Mouse (Mus musculus): ENCODE measurements around the gene Cwc27. TPM values are rescaled to one million over a fixed set of nuclear protein-coding genes. Genes with fewer than 3 reads are reported as not detected.

Gene Cwc27
- polyA plus RNA-seq, 1 experiment = 2.8 TPM

GRCm38 (mm10) chr13:104620423-104620822, 196.5 kb downstream of the Cwc27 start:
- H3K4me1 ChIP-seq (replicated peaks; ENCODE audit: control insufficient read depth, insufficient read depth, low read length) = peaks cover 12% of the 10 kb centered on the region
- DNase-seq = no peak
- TF ChIP-seq CTCF (IDR thresholded peaks at IDR 0.05; ENCODE audit: borderline replicate concordance, control insufficient read depth, extremely low read depth, insufficient read depth, low read length, poor library complexity) (no peak), POLR2A (IDR thresholded peaks at IDR 0.05; ENCODE audit: control insufficient read depth, extremely low read depth, insufficient read depth, low read length, poor library complexity) (no peak)
- 70% methylated on average over 2 of the region's 2 CpGs for WGBS
- no peaks in the 10 kb centered on the region for H3K27me3 ChIP-seq (ENCODE audit: control insufficient read depth, insufficient read depth, low read length)
- no peak overlapping the region for H3K27ac ChIP-seq (ENCODE audit: control insufficient read depth, insufficient read depth, low read length)
- H3K36me3 ChIP-seq (ENCODE audit: control insufficient read depth, insufficient read depth, low read length) = no peaks in the 10 kb centered on the region
- H3K4me3 ChIP-seq (ENCODE audit: control insufficient read depth, insufficient read depth, low read length) = no peak overlapping the region

- H3K4me1 ChIP-seq (replicated peaks; ENCODE audit: control insufficient read depth, insufficient read depth, low read length) = peaks cover 12% of the 10 kb centered on the region
- no peaks in the 10 kb centered on the region for H3K36me3 ChIP-seq (ENCODE audit: control insufficient read depth, insufficient read depth, low read length)
- no peaks in the 10 kb centered on the region for H3K27me3 ChIP-seq (ENCODE audit: control insufficient read depth, insufficient read depth, low read length)
- no peak for DNase-seq
- no peak overlapping the region for H3K4me3 ChIP-seq (ENCODE audit: control insufficient read depth, insufficient read depth, low read length)
- no peak for TF ChIP-seq POLR2A (IDR thresholded peaks at IDR 0.05; ENCODE audit: control insufficient read depth, extremely low read depth, insufficient read depth, low read length, poor library complexity)
- TF ChIP-seq CTCF (IDR thresholded peaks at IDR 0.05; ENCODE audit: borderline replicate concordance, control insufficient read depth, extremely low read depth, insufficient read depth, low read length, poor library complexity) = no peak
- no peak overlapping the region for H3K27ac ChIP-seq (ENCODE audit: control insufficient read depth, insufficient read depth, low read length)
- 90% methylated on average over 7 of the region's 7 CpGs for WGBS
Measured at GRCm38 (mm10) chr13:104619503-104620288, 197.2 kb downstream of the Cwc27 start.

- Histone ChIP-seq H3K4me1 (replicated peaks; ENCODE audit: control insufficient read depth, insufficient read depth, low read length) (peaks cover 5% of the 10 kb centered on the region), H3K36me3 (ENCODE audit: control insufficient read depth, insufficient read depth, low read length) (no peaks in the 10 kb centered on the region), H3K27ac (ENCODE audit: control insufficient read depth, insufficient read depth, low read length) (no peak overlapping the region), H3K4me3 (ENCODE audit: control insufficient read depth, insufficient read depth, low read length) (no peak overlapping the region), H3K27me3 (ENCODE audit: control insufficient read depth, insufficient read depth, low read length) (no peaks in the 10 kb centered on the region)
- TF ChIP-seq CTCF (IDR thresholded peaks at IDR 0.05; ENCODE audit: borderline replicate concordance, control insufficient read depth, extremely low read depth, insufficient read depth, low read length, poor library complexity) (no peak), POLR2A (IDR thresholded peaks at IDR 0.05; ENCODE audit: control insufficient read depth, extremely low read depth, insufficient read depth, low read length, poor library complexity) (no peak)
- no peak for DNase-seq
- 67% methylated on average over 4 of the region's 4 CpGs for WGBS
Measured at GRCm38 (mm10) chr13:104617201-104617600, 199.7 kb downstream of the Cwc27 start.

GRCm38 (mm10) chr13:104615999-104616810, 200.7 kb downstream of the Cwc27 start:
- WGBS = 87% methylated on average over 18 of the region's 18 CpGs
- Histone ChIP-seq H3K4me3 (ENCODE audit: control insufficient read depth, insufficient read depth, low read length) (no peak overlapping the region), H3K27me3 (ENCODE audit: control insufficient read depth, insufficient read depth, low read length) (no peaks in the 10 kb centered on the region), H3K36me3 (ENCODE audit: control insufficient read depth, insufficient read depth, low read length) (no peaks in the 10 kb centered on the region), H3K4me1 (replicated peaks; ENCODE audit: control insufficient read depth, insufficient read depth, low read length) (peaks cover under 1% of the 10 kb centered on the region), H3K27ac (ENCODE audit: control insufficient read depth, insufficient read depth, low read length) (no peak overlapping the region)
- no peak for DNase-seq
- no peak for TF ChIP-seq POLR2A (IDR thresholded peaks at IDR 0.05; ENCODE audit: control insufficient read depth, extremely low read depth, insufficient read depth, low read length, poor library complexity)
- TF ChIP-seq CTCF (IDR thresholded peaks at IDR 0.05; ENCODE audit: borderline replicate concordance, control insufficient read depth, extremely low read depth, insufficient read depth, low read length, poor library complexity) = no peak

GRCm38 (mm10) chr13:104615111-104615510, 201.8 kb downstream of the Cwc27 start:
- no peaks in the 10 kb centered on the region for H3K36me3 ChIP-seq (ENCODE audit: control insufficient read depth, insufficient read depth, low read length)
- no peak overlapping the region for H3K4me3 ChIP-seq (ENCODE audit: control insufficient read depth, insufficient read depth, low read length)
- TF ChIP-seq POLR2A (IDR thresholded peaks at IDR 0.05; ENCODE audit: control insufficient read depth, extremely low read depth, insufficient read depth, low read length, poor library complexity) (no peak), CTCF (IDR thresholded peaks at IDR 0.05; ENCODE audit: borderline replicate concordance, control insufficient read depth, extremely low read depth, insufficient read depth, low read length, poor library complexity) (no peak)
- WGBS = 95% methylated on average over 7 of the region's 7 CpGs
- peaks cover 11% of the 10 kb centered on the region for H3K4me1 ChIP-seq (replicated peaks; ENCODE audit: control insufficient read depth, insufficient read depth, low read length)
- H3K27me3 ChIP-seq (ENCODE audit: control insufficient read depth, insufficient read depth, low read length) = no peaks in the 10 kb centered on the region
- DNase-seq = no peak
- no peak overlapping the region for H3K27ac ChIP-seq (ENCODE audit: control insufficient read depth, insufficient read depth, low read length)

- no peaks in the 10 kb centered on the region for H3K27me3 ChIP-seq (ENCODE audit: control insufficient read depth, insufficient read depth, low read length)
- 82% methylated on average over 4 of the region's 4 CpGs for WGBS
- no peak for TF ChIP-seq POLR2A (IDR thresholded peaks at IDR 0.05; ENCODE audit: control insufficient read depth, extremely low read depth, insufficient read depth, low read length, poor library complexity)
- TF ChIP-seq CTCF (IDR thresholded peaks at IDR 0.05; ENCODE audit: borderline replicate concordance, control insufficient read depth, extremely low read depth, insufficient read depth, low read length, poor library complexity) = no peak
- H3K4me3 ChIP-seq (ENCODE audit: control insufficient read depth, insufficient read depth, low read length) = no peak overlapping the region
- DNase-seq = no peak
- no peaks in the 10 kb centered on the region for H3K36me3 ChIP-seq (ENCODE audit: control insufficient read depth, insufficient read depth, low read length)
- no peak overlapping the region for H3K27ac ChIP-seq (ENCODE audit: control insufficient read depth, insufficient read depth, low read length)
- H3K4me1 ChIP-seq (replicated peaks; ENCODE audit: control insufficient read depth, insufficient read depth, low read length) = peaks cover 19% of the 10 kb centered on the region
Measured at GRCm38 (mm10) chr13:104611296-104611695, 205.6 kb downstream of the Cwc27 start.
